Mouse (Mus musculus) forebrain, embryonic 14.5 days (tissue): ENCODE measurements around the gene Dpysl5. TPM values are rescaled to one million over a fixed set of nuclear protein-coding genes. Genes with fewer than 3 reads are reported as not detected.
A peak's percentile ranks its signal among the peaks of the same experiment; 100 is the strongest.

ENCODE experiments used
- ATAC-seq: fragments of 200-750 bp; cut with Nextera tagmentation; 2 replicates; pipeline ENCODE4 v1.8.0; 2017; ENCODE audit warnings: mild to moderate bottlenecking, moderate library complexity
- DNase-seq: peaks from one replicate; pipeline ENCODE4 v3.0.0-alpha.2; 2015; ENCODE audit warnings: low spot score
- H3K27ac ChIP-seq: fragments of 300-500 bp; sonication (generic); 2 replicates; pipeline ENCODE4 v1.5.1; 2014; ENCODE audit warnings: low read depth, mild to moderate bottlenecking, control low read depth, low read length, moderate library complexity
- H3K27me3 ChIP-seq: fragments of 300-500 bp; sonication (generic); replicated peaks from 2 replicates; pipeline ENCODE4 v1.6.1; 2014; ENCODE audit warnings: low read length, control low read depth, mixed read lengths; ENCODE audit not compliant: control insufficient read depth, insufficient read depth
- H3K36me3 ChIP-seq: fragments of 300-500 bp; sonication (generic); 2 replicates; pipeline ENCODE4 v1.6.1; 2014; ENCODE audit warnings: low read length, control low read depth; ENCODE audit not compliant: control insufficient read depth, insufficient read depth
- H3K4me1 ChIP-seq: fragments of 300-500 bp; sonication (generic); 2 replicates; pipeline ENCODE4 v1.6.1; 2014; ENCODE audit warnings: antibody characterized with exemption, low read length, control low read depth; ENCODE audit not compliant: control insufficient read depth, insufficient read depth
- H3K4me2 ChIP-seq: fragments of 300-500 bp; sonication (generic); 2 replicates; pipeline ENCODE4 v1.6.1; 2014; ENCODE audit warnings: mild to moderate bottlenecking, control low read depth, low read length
- H3K4me3 ChIP-seq: fragments of 300-500 bp; sonication (generic); 2 replicates; pipeline ENCODE4 v1.5.1; 2014; ENCODE audit warnings: low read depth, low read length, control low read depth
- H3K9ac ChIP-seq: fragments of 300-500 bp; sonication (generic); 2 replicates; pipeline ENCODE4 v1.6.1; 2014; ENCODE audit warnings: mild to moderate bottlenecking, low read length, control low read depth, moderate library complexity
- H3K9me3 ChIP-seq: fragments of 300-500 bp; sonication (generic); replicated peaks from 2 replicates; pipeline ENCODE4 v1.6.1; 2016; ENCODE audit warnings: low read length, control low read depth, mixed read lengths; ENCODE audit not compliant: control insufficient read depth
- WGBS: fragments of 180-500 bp; shearing (Covaris S2); extraction: QIAGEN DNeasy Blood & Tissue Kit; methylation state at CpG from one replicate; pipeline ENCODE4 v1.1.7; 2014; 5-methylcytosine and 5-hydroxymethylcytosine counted together
- polyA plus RNA-seq: library from polyadenylated mRNA; unstranded; fragments of >200 nt; fragmentation: Nextera tagmentation; extraction: Ambion mirVana; gene quantifications from 2 replicates; pipeline ENCODE4 v1.2.1, GENCODE M21; 2014

Dpysl5 gene
- polyA plus RNA-seq = 152 and 207 TPM in 2 replicates

DNA sequence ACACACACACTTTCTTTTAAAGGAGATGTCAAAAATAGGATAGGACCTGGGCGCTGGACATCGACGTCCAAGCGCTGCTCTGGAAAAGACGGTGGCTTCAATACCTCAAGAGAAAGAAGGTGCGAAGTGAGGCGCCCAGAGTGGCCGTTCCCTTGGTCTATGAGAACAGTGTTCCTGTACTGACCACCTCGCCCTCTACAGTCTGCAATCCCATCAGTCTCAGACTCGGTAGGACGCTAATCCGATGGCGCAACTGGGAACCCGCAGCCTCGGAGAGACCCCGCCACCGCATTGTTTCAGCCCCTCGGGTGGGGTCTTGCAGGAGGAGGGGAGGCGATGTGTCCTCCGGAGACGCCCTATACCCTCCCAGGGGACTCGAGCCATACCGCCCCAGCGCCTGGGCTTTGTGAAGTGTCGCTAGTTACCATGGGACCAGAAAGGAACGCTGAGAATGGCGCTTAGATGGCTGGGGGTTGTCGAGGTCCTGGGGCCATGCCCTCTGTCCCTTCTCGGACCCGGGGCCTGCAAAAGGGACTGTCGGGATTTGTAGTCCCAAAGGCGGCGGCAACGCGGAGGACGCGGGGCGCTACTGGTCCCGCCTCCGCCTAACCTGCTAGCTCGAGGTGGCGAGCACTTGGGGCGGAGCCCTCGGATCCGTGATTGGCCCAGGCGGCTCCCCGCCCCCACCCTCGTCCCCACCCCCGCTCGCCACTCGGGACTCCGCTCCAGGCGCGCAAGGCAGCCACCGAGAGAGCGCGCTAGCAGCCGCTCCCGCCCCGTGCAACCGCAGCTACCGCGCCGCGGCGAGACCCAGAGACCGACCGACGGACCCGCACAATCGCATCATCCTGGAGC is at the start of gene Dpysl5:
Gene Dpysl5 (plus strand): TSS at position 418 of the 855 bp plus-strand sequence.
- Histone ChIP-seq H3K27ac (peak within 1 kb of the TSS; percentile 92), H3K36me3 (0 out of 2 replicates have a peak, but pooled peaks cover 2% of the 10 kb centered on the region), H3K4me1 (peaks cover 8% of the 10 kb centered on the region; the same call in 1 of the 2 replicates), H3K27me3 (no peaks in the 10 kb centered on the region), H3K4me2 (peak within 1 kb of the TSS; percentile 89), H3K9ac (peak within 1 kb of the TSS; percentile 96), H3K9me3 (no peaks in the 10 kb centered on the region), H3K4me3 (peak within 1 kb of the TSS; percentile 84)
- peak; percentile 97 for DNase-seq
- under 1% methylated on average over 63 of the region's 71 CpGs for WGBS
- peak; percentile 92 for ATAC-seq

- ATAC-seq (no peak), DNase-seq (no peak)
- Histone ChIP-seq H3K4me1 (peaks cover 7% of the 10 kb centered on the region), H3K9ac (no peak overlapping the region), H3K4me3 (no peak overlapping the region), H3K4me2 (no peak overlapping the region), H3K27ac (no peak overlapping the region), H3K9me3 (no peaks in the 10 kb centered on the region), H3K36me3 (0 out of 2 replicates have a peak, but pooled peaks cover 3% of the 10 kb centered on the region), H3K27me3 (no peaks in the 10 kb centered on the region)
- WGBS = 92% methylated on average over 9 of the region's 9 CpGs
Measured at GRCm38 (mm10) chr5:30665360-30665759, 46.0 kb upstream of the Dpysl5 start.

GRCm38 (mm10) chr5:30665968-30666367 is 45.4 kb upstream of the Dpysl5 start:
- DNase-seq (no peak), ATAC-seq (no peak)
- peaks cover 6% of the 10 kb centered on the region; the same call in 1 of the 2 replicates for H3K36me3 ChIP-seq
- WGBS = 65% methylated on average over 6 of the region's 6 CpGs
- H3K27ac ChIP-seq = 0 out of 2 replicates have a peak overlapping the region, but pooled peaks have one; percentile 6
- H3K4me1 ChIP-seq = peaks cover 7% of the 10 kb centered on the region
- H3K9ac ChIP-seq = peak overlapping the region; percentile 79; the same call in 1 of the 2 replicates
- no peaks in the 10 kb centered on the region for H3K27me3 ChIP-seq
- H3K9me3 ChIP-seq = no peaks in the 10 kb centered on the region
- peak overlapping the region; percentile 80 for H3K4me3 ChIP-seq
- peak overlapping the region; percentile 77 for H3K4me2 ChIP-seq

- H3K4me3 ChIP-seq = peak within 1 kb of the TSS; percentile 80
- H3K4me2 ChIP-seq = peak within 1 kb of the TSS; percentile 77
- peak within 1 kb of the TSS; percentile 79 for H3K9ac ChIP-seq
- no peaks in the 10 kb centered on the region for H3K27me3 ChIP-seq
- peak; percentile 97 for ATAC-seq
- DNase-seq = peak; percentile 98
- H3K9me3 ChIP-seq = no peaks in the 10 kb centered on the region
- peaks cover 12% of the 10 kb centered on the region; the same call in 1 of the 2 replicates for H3K36me3 ChIP-seq
- H3K4me1 ChIP-seq = peaks cover 7% of the 10 kb centered on the region
- peak within 1 kb of the TSS; percentile 46; the same call in 1 of the 2 replicates for H3K27ac ChIP-seq
- WGBS = under 1% methylated on average over 40 of the region's 40 CpGs
Measured at GRCm38 (mm10) chr5:30666391-30667195, 44.8 kb upstream of the Dpysl5 start, which contains the start of gene Cenpa. Gene Cenpa (plus strand): TSS chr5:30666777.

DNA sequence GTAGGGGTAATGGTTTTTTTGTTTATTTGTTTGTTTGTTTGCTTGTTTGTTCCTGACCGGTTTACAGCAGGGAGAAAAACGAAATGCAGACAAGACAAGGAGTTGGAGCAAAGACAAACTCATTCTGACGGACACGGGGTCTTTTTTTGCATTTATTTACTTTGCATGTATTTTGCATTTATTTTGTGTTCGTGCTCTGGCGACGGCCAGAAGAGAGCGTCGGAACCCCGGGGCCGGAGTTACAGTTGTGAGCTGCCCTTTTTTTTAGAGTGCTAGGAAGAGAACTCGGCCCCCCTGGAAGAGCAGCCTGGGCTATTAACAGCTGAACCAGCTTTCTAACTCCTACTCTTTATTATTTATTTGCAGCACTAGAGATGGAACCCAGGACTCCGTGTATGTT is 44.1 kb upstream of the Dpysl5 start:
- under 1% methylated on average over 13 of the region's 13 CpGs for WGBS
- Histone ChIP-seq H3K27me3 (no peaks in the 10 kb centered on the region), H3K4me1 (peaks cover 7% of the 10 kb centered on the region), H3K36me3 (peaks cover 16% of the 10 kb centered on the region), H3K4me2 (peak overlapping the region; percentile 77), H3K4me3 (peak overlapping the region; percentile 80), H3K9me3 (no peaks in the 10 kb centered on the region), H3K9ac (peak overlapping the region; percentile 79), H3K27ac (0 out of 2 replicates have a peak overlapping the region, but pooled peaks have one; percentile 46)
- ATAC-seq (no peak), DNase-seq (no peak)

DNA sequence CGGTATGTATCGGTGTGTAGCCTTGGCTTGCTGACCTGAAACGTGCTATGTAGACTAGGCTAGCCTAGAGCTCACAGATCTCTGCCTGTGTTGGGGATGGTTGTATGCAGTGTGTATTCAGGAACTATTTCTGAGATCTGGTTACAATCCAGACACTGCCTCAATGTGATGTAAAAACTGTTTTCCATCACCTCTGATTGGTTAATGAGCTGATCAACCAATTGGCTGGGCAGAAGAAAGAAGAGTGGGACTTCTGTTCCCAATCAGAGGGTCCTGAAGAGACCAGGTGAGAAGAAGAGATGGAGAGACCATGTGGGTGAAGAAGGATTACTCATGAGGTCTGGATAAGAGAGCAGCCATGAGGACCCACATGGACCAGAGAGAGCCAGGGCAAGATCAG is 43.7 kb upstream of the Dpysl5 start:
- ATAC-seq (no peak), DNase-seq (no peak)
- 0% methylated on average over 3 of the region's 3 CpGs for WGBS
- Histone ChIP-seq H3K4me1 (peaks cover 7% of the 10 kb centered on the region), H3K36me3 (peaks cover 21% of the 10 kb centered on the region), H3K4me3 (peak overlapping the region; percentile 80), H3K9ac (peak overlapping the region; percentile 79), H3K27ac (no peak overlapping the region), H3K9me3 (no peaks in the 10 kb centered on the region), H3K27me3 (no peaks in the 10 kb centered on the region), H3K4me2 (peak overlapping the region; percentile 77)

GRCm38 (mm10) chr5:30668637-30669495 is 42.5 kb upstream of the Dpysl5 start:
- H3K36me3 ChIP-seq = peaks cover 33% of the 10 kb centered on the region
- H3K9me3 ChIP-seq = no peaks in the 10 kb centered on the region
- no peak overlapping the region for H3K4me3 ChIP-seq
- ATAC-seq (no peak), DNase-seq (no peak)
- H3K27me3 ChIP-seq = no peaks in the 10 kb centered on the region
- H3K9ac ChIP-seq = no peak overlapping the region
- H3K4me1 ChIP-seq = peaks cover 7% of the 10 kb centered on the region
- H3K27ac ChIP-seq = no peak overlapping the region
- 0 out of 2 replicates have a peak overlapping the region, but pooled peaks have one; percentile 77 for H3K4me2 ChIP-seq
- 90% methylated on average over 9 of the region's 9 CpGs for WGBS

DNA sequence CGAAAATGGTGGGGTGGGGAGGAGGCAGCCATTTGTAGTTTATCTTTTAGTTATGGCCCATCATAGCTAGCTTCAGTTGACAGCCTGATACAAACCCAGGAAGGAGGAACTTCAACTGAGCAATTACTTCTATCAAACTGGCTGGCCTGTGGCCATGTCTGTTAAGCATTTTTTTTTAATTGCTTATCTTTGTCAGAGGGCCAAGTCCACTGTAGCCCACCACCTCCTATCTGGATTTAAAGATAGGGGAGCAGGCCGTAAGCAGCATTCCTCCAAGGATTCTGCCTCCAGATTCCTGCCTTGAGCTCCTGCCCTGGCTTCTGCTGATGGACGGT is 41.9 kb upstream of the Dpysl5 start:
- ATAC-seq (no peak), DNase-seq (no peak)
- WGBS = 89% methylated on average over 3 of the region's 3 CpGs
- Histone ChIP-seq H3K4me1 (peaks cover 7% of the 10 kb centered on the region), H3K36me3 (peaks cover 38% of the 10 kb centered on the region), H3K27ac (no peak overlapping the region), H3K9ac (no peak overlapping the region), H3K4me2 (no peak overlapping the region), H3K9me3 (no peaks in the 10 kb centered on the region), H3K4me3 (no peak overlapping the region), H3K27me3 (no peaks in the 10 kb centered on the region)
